Mouse (Mus musculus): Measurements from ENCODE around the gene Ubr2. TPM values are rescaled to one million over a fixed set of nuclear protein-coding genes. Genes with fewer than 3 reads are reported as not detected.

Gene Ubr2
- total and polyA plus RNA-seq, 3 experiments: 15.3 to 353 (median 33.8) TPM

- TF ChIP-seq MAFK (IDR thresholded peaks at IDR 0.05; ENCODE audit: borderline replicate concordance, low read depth, low read length) (no peak), CHD1 (IDR thresholded peaks at IDR 0.05; ENCODE audit: low read depth, low read length) (no peak), TBP (IDR thresholded peaks at IDR 0.05; ENCODE audit: low read depth, low read length) (no peak), USF2 (IDR thresholded peaks at IDR 0.05; ENCODE audit: borderline replicate concordance in 1 of 2, insufficient read depth in 1 of 2, low read depth in 1 of 2, low read length in 2 of 2) (no peak), BHLHE40 (IDR thresholded peaks at IDR 0.05; ENCODE audit: borderline replicate concordance, low read depth, low read length) (no peak), MAX (IDR thresholded peaks at IDR 0.05; ENCODE audit: low read length) (no peak), ETS1 (IDR thresholded peaks at IDR 0.05; ENCODE audit: low read depth, low read length) (no peak), ZNF384 (IDR thresholded peaks at IDR 0.05; ENCODE audit: low read depth, low read length) (no peak), POLR2A (IDR thresholded peaks at IDR 0.05; ENCODE audit: control insufficient read depth in 1 of 2, insufficient read depth in 1 of 2, low read depth in 1 of 2, low read length in 2 of 2, poor library complexity in 1 of 2) (no peak), NELFE (IDR thresholded peaks at IDR 0.05; ENCODE audit: low read depth, low read length) (no peak), TAL1 (IDR thresholded peaks at IDR 0.05; ENCODE audit: low read length) (no peak)
- Histone ChIP-seq H3K4me3 (ENCODE audit: control insufficient read depth in 1 of 2, insufficient read depth in 1 of 2, low read depth in 2 of 2, low read length in 2 of 2) (no peak overlapping the region), H3K27ac (ENCODE audit: control insufficient read depth, low read depth, low read length) (no peak overlapping the region), H3K9me3 (replicated peaks; ENCODE audit: insufficient read depth, low read length) (no peaks in the 10 kb centered on the region), H3K27me3 (ENCODE audit: control insufficient read depth in 1 of 2, insufficient read depth in 2 of 2, low read length in 2 of 2) (no peaks in the 10 kb centered on the region), H3K79me2 (ENCODE audit: control insufficient read depth, insufficient read depth, low read length, poor library complexity) (peaks cover 41% of the 10 kb centered on the region), H3K36me3 (ENCODE audit: control insufficient read depth in 1 of 2, insufficient read depth in 2 of 2, low read length in 2 of 2) (peaks cover 4 to 29% of the 10 kb centered on the region in 2 experiments; a peak in 3 of 4 replicates), H3K4me1 (ENCODE audit: control insufficient read depth in 1 of 2, insufficient read depth in 2 of 2, low read length in 2 of 2) (peaks cover 0 to 2% of the 10 kb centered on the region in 2 experiments; a peak in 3 of 4 replicates), H3K9ac (ENCODE audit: control insufficient read depth, low read depth, low read length, poor library complexity, severe bottlenecking) (no peak overlapping the region)
- DNase-seq (ENCODE audit: low read depth, low spot score): no peak
These were observed 8.0 kb downstream of the Ubr2 start for GRCm38 (mm10) chr17:47002401-47002800.

GRCm38 (mm10) chr17:46998840-46999239 is 11.5 kb downstream of the Ubr2 start:
- peaks cover 0 to 2% of the 10 kb centered on the region in 2 experiments; a peak in 2 of 4 replicates for H3K4me1 ChIP-seq (ENCODE audit: control insufficient read depth in 1 of 2, insufficient read depth in 2 of 2, low read length in 2 of 2)
- H3K79me2 ChIP-seq (ENCODE audit: control insufficient read depth, insufficient read depth, low read length, poor library complexity): peaks cover 12% of the 10 kb centered on the region
- no peak overlapping the region for H3K27ac ChIP-seq (ENCODE audit: control insufficient read depth, low read depth, low read length)
- no peaks in the 10 kb centered on the region for H3K9me3 ChIP-seq (replicated peaks; ENCODE audit: insufficient read depth, low read length)
- no peaks in the 10 kb centered on the region for H3K27me3 ChIP-seq (ENCODE audit: control insufficient read depth in 1 of 2, insufficient read depth in 2 of 2, low read length in 2 of 2)
- H3K36me3 ChIP-seq (ENCODE audit: control insufficient read depth in 1 of 2, insufficient read depth in 2 of 2, low read length in 2 of 2): peaks cover 2 to 38% of the 10 kb centered on the region in 2 experiments; a peak in 3 of 4 replicates
- no peak overlapping the region for H3K4me3 ChIP-seq (ENCODE audit: control insufficient read depth in 1 of 2, insufficient read depth in 1 of 2, low read depth in 2 of 2, low read length in 2 of 2)
- no peak overlapping the region for H3K9ac ChIP-seq (ENCODE audit: control insufficient read depth, low read depth, low read length, poor library complexity, severe bottlenecking)
- no peak for DNase-seq (ENCODE audit: low read depth, low spot score)
- TF ChIP-seq ZC3H11A (IDR thresholded peaks at IDR 0.05; ENCODE audit: low read depth, low read length): no peak
- TF ChIP-seq CHD2 (IDR thresholded peaks at IDR 0.05; ENCODE audit: low read length): no peak
- TF ChIP-seq TAL1 (IDR thresholded peaks at IDR 0.05; ENCODE audit: low read length): no peak
- TF ChIP-seq E2F4 (IDR thresholded peaks at IDR 0.05; ENCODE audit: borderline replicate concordance, low read depth, low read length): no peak

GRCm38 (mm10) chr17:46996484-46996883 is 13.9 kb downstream of the Ubr2 start:
- Histone ChIP-seq H3K9ac (ENCODE audit: control insufficient read depth, low read depth, low read length, poor library complexity, severe bottlenecking) (no peak overlapping the region), H3K36me3 (ENCODE audit: control insufficient read depth in 1 of 2, insufficient read depth in 2 of 2, low read length in 2 of 2) (peaks cover 0 to 36% of the 10 kb centered on the region in 2 experiments; a peak in 2 of 4 replicates), H3K27me3 (ENCODE audit: control insufficient read depth in 1 of 2, insufficient read depth in 2 of 2, low read length in 2 of 2) (no peaks in the 10 kb centered on the region), H3K4me3 (ENCODE audit: control insufficient read depth in 1 of 2, insufficient read depth in 1 of 2, low read depth in 2 of 2, low read length in 2 of 2) (no peak overlapping the region), H3K4me1 (ENCODE audit: control insufficient read depth in 1 of 2, insufficient read depth in 2 of 2, low read length in 2 of 2) (no peaks in the 10 kb centered on the region), H3K79me2 (ENCODE audit: control insufficient read depth, insufficient read depth, low read length, poor library complexity) (peaks cover 3% of the 10 kb centered on the region; the same call in 1 of the 2 replicates), H3K27ac (ENCODE audit: control insufficient read depth, low read depth, low read length) (no peak overlapping the region), H3K9me3 (replicated peaks; ENCODE audit: insufficient read depth, low read length) (no peaks in the 10 kb centered on the region)
- no peak for DNase-seq (ENCODE audit: low read depth, low spot score)
- no peak for TF ChIP-seq MAFK (IDR thresholded peaks at IDR 0.05; ENCODE audit: borderline replicate concordance, low read depth, low read length)
- TF ChIP-seq SMC3 (IDR thresholded peaks at IDR 0.05; ENCODE audit: low read depth, low read length): no peak
- no peak for TF ChIP-seq USF2 (IDR thresholded peaks at IDR 0.05; ENCODE audit: borderline replicate concordance in 1 of 2, insufficient read depth in 1 of 2, low read depth in 1 of 2, low read length in 2 of 2)
- TF ChIP-seq TCF12 (IDR thresholded peaks at IDR 0.05; ENCODE audit: low read depth, low read length): no peak
- no peak for TF ChIP-seq CHD1 (IDR thresholded peaks at IDR 0.05; ENCODE audit: low read depth, low read length)
- no peak for TF ChIP-seq EP300 (IDR thresholded peaks at IDR 0.05; ENCODE audit: low read depth in 1 of 2, low read length in 2 of 2)
- no peak for TF ChIP-seq GABPA (IDR thresholded peaks at IDR 0.05; ENCODE audit: low read depth, low read length)
- no peak for TF ChIP-seq POLR2A (IDR thresholded peaks at IDR 0.05; ENCODE audit: control insufficient read depth in 1 of 2, insufficient read depth in 1 of 2, low read depth in 1 of 2, low read length in 2 of 2, poor library complexity in 1 of 2)
- no peak for TF ChIP-seq CHD2 (IDR thresholded peaks at IDR 0.05; ENCODE audit: low read length)
- no peak for TF ChIP-seq ETS1 (IDR thresholded peaks at IDR 0.05; ENCODE audit: low read depth, low read length)

Measured in MEL (cell line).